Mouse (Mus musculus) midbrain, embryonic 14.5 days (tissue): ENCODE results near the gene Ptprh. TPM values are rescaled to one million over a fixed set of nuclear protein-coding genes. Genes with fewer than 3 reads are reported as not detected.
"Not testable (repeated sequence)": the region's sequence is repeated elsewhere in the genome, so short reads cannot be mapped to it uniquely, and the experiment has no call there.

ENCODE experiments used
- ATAC-seq: fragments of 200-750 bp; cut with Nextera tagmentation; 2 replicates; pipeline ENCODE4 v1.8.0; 2017; ENCODE audit warnings: moderate number of reproducible peaks, moderate library complexity; ENCODE audit not compliant: low FRiP score, low TSS enrichment
- DNase-seq: peaks from one replicate; pipeline ENCODE4 v3.0.0-alpha.2; 2015
- H3K27ac ChIP-seq: fragments of 300-500 bp; sonication (generic); replicated peaks from 2 replicates; pipeline ENCODE4 v1.5.1; 2014; ENCODE audit warnings: mild to moderate bottlenecking, low read depth, low read length, moderate library complexity
- H3K27me3 ChIP-seq: fragments of 300-500 bp; sonication (generic); 2 replicates; pipeline ENCODE4 v1.6.1; 2014; ENCODE audit warnings: low read length, control low read depth, mixed read lengths; ENCODE audit not compliant: control insufficient read depth, insufficient read depth
- H3K36me3 ChIP-seq: fragments of 300-500 bp; sonication (generic); 2 replicates; pipeline ENCODE4 v1.6.1; 2014; ENCODE audit warnings: low read length, control low read depth; ENCODE audit not compliant: control insufficient read depth, insufficient read depth
- H3K4me1 ChIP-seq: fragments of 300-500 bp; sonication (generic); 2 replicates; pipeline ENCODE4 v1.6.1; 2014; ENCODE audit warnings: mild to moderate bottlenecking, antibody characterized with exemption, low read length, control low read depth; ENCODE audit not compliant: control insufficient read depth, insufficient read depth
- H3K4me2 ChIP-seq: fragments of 300-500 bp; sonication (generic); 2 replicates; pipeline ENCODE4 v1.6.1; 2014; ENCODE audit warnings: mild to moderate bottlenecking, low read length, moderate library complexity
- H3K4me3 ChIP-seq: fragments of 300-500 bp; sonication (generic); replicated peaks from 2 replicates; pipeline ENCODE4 v1.5.1; 2014; ENCODE audit warnings: low read depth, low read length
- H3K9ac ChIP-seq: fragments of 300-500 bp; sonication (generic); replicated peaks from 2 replicates; pipeline ENCODE4 v1.6.1; 2014; ENCODE audit warnings: mild to moderate bottlenecking, low read length, moderate library complexity
- H3K9me3 ChIP-seq: fragments of 300-500 bp; sonication (generic); 2 replicates; pipeline ENCODE4 v1.6.1; 2016; ENCODE audit warnings: low read length, control low read depth, mixed read lengths; ENCODE audit not compliant: control insufficient read depth
- WGBS: fragments of 180-500 bp; shearing (Covaris S2); extraction: QIAGEN DNeasy Blood & Tissue Kit; methylation state at CpG from one replicate; pipeline ENCODE4 v1.1.7; 2014; 5-methylcytosine and 5-hydroxymethylcytosine counted together
- polyA plus RNA-seq: library from polyadenylated mRNA; unstranded; fragments of >200 nt; fragmentation: Nextera tagmentation; extraction: Ambion mirVana; gene quantifications from 2 replicates; pipeline ENCODE4 v1.2.1, GENCODE M21; 2014

The Ptprh gene
- polyA plus RNA-seq, 1 experiment from 2014 or later = 0.09 TPM

DNA sequence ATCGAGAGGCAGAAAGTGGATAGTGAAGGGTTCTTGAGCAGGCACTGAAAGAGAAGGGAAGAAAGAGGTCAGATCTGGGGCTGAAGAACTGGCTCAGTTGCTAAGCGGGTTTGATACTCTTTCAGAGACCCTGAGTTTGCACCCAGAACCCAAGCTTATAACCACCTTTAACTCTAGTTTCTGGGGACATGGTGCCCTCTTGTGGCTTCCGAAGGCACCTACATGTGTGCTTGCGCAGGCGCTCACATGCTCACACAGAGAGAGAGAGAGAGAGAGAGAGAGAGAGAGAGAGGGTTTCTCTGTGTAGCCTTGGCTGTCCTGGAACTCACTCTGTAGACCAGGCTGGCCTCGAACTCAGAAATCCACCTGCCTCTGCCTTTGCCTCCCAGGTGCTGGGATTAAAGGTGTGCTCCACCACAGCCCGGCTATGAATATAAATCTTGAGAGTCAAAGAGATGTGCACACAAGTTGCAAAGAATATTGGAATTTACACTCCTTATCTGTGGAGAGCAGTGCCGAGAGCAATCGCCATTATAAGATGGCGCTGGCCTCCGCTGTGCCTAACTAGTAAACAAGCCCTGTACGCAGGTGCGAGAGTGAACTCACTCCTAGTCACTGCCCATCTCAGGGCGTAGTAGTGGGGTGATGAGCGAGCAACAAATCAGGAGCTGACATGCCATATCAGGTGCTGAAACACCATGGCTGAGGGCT is 79.5 kb downstream of the Ptprh start, which contains the start of gene Tnni3:
Gene Tnni3 (minus strand): TSS at position 18 of the 711 bp plus-strand sequence.
- not testable (repeated sequence) for H3K4me2 ChIP-seq, H3K4me1 ChIP-seq, H3K36me3 ChIP-seq, H3K9me3 ChIP-seq, ATAC-seq, H3K27ac ChIP-seq, H3K9ac ChIP-seq, H3K27me3 ChIP-seq, H3K4me3 ChIP-seq
- WGBS = 70% methylated on average over 15 of the region's 15 CpGs
- DNase-seq = peak; percentile 80

DNA sequence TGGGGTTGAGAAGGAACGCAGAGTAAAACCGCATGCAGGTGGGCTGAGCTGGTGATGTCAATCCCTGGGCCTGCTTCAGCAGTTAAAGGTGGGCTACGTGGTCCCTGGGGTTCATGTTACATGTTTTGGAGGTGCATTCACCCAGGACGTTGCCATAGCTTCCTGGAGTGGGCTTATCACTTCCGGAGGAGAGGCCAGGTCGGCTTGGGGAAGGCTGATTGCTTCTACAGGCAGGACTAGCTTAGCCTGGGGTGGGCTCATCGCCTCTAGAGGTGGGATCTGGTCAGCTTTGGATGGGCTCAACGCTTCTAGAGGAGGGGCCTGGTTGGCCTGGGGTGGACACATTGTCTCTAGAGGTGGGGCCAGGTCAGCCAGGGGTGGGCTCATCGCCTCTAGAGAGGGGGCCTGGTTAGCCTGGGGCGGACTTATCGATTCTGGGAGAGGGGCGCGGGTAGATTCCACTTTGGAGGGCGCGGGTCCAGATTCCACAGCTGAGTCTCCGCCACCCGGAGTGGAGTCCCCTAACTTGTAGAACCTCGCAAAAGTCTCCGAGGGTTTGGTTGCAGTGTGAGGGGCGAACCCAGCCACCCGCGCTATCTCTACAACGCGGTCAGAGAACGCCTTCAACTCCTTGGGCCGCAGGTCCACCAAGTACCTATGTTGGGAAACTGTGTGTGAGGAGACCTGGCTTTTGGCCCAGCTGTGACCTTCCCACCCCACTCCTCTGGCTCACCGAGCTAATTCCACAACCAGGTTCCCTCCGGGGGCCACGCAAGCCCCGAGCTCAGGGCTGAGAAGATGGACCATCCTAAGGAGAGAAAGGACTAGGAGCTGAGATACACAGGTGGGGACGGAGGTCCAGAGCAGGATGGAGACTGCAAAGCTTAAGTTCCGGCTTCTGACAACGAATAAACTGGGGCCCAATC is 80.4 kb downstream of the Ptprh start:
- WGBS = 92% methylated on average over 33 of the region's 33 CpGs
- no peak overlapping the region for H3K9ac ChIP-seq

DNA sequence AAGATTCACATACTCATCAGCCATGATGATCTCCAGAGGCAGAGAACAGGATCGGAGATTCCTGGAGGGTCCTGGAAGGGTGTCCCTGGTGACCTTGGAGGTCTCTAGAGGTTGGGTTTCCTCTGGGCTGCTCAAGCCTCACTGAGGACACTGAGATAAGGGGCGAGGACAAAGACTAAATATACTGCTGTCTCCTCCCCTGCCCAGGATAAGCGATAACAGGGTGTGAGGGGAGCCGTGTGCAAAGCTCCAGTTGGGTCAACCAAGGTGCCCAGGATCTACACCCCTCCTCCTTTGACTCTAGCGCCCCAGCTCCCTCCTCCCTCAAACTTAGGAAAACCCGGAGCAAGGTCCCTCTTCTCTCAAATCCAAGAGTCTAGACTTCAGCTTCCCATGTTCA is 81.5 kb downstream of the Ptprh start:
- no peak for ATAC-seq
- Histone ChIP-seq H3K4me2 (no peak overlapping the region), H3K9ac (no peak overlapping the region), H3K4me3 (no peak overlapping the region), H3K36me3 (no peaks in the 10 kb centered on the region), H3K27ac (no peak overlapping the region), H3K9me3 (no peaks in the 10 kb centered on the region), H3K4me1 (peaks cover 8% of the 10 kb centered on the region; the same call in 1 of the 2 replicates), H3K27me3 (no peaks in the 10 kb centered on the region)
- DNase-seq = no peak
- WGBS = 78% methylated on average over 6 of the region's 6 CpGs

More for the DNA sequence above, 80.4 kb downstream of the Ptprh start:
- DNase-seq = no peak
- Histone ChIP-seq H3K27ac (no peak overlapping the region), H3K9me3 (no peaks in the 10 kb centered on the region), H3K27me3 (no peaks in the 10 kb centered on the region), H3K4me3 (no peak overlapping the region), H3K36me3 (no peaks in the 10 kb centered on the region), H3K4me1 (peaks cover 8% of the 10 kb centered on the region; the same call in 1 of the 2 replicates), H3K4me2 (no peak overlapping the region)
- no peak for ATAC-seq

DNA sequence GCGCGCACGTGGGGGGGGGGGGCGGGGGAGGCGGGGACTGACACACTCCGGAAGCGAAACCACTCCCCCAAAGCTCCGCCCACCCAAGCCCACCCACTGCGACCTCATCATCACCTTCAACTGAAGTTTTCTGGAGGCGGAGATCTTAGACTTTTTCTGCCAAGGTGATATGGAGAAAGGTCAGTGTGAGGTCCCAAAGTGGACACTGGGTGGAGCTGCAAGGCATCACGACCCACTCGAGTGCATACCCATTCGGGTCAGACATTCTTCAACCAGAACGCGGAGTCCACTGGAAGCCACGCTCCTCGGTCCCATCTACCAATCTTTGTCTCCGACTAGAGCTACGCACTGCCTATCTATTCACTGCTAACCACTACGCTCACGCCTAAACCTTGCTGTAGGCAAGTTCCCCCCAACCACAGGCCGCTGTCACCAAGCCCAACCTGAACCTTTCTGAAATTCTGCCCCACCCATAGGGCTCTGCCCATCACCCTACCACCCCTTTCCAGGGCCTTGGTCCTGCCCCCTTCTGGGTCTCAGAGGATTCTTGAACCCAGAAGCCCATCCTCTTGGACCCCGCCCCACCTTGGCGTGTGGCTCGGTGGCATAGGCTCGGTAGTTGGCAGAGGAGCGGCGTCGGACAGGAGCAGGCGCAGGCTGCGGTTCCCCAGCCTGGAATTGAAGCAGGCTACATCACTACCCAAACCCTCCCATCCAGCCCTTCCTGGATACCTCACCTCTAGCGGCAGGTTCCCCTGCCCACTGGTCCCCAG is 82.4 kb downstream of the Ptprh start:
- Histone ChIP-seq H3K9ac (no peak overlapping the region; the same call in 1 of the 2 replicates), H3K9me3 (no peaks in the 10 kb centered on the region)

DNA sequence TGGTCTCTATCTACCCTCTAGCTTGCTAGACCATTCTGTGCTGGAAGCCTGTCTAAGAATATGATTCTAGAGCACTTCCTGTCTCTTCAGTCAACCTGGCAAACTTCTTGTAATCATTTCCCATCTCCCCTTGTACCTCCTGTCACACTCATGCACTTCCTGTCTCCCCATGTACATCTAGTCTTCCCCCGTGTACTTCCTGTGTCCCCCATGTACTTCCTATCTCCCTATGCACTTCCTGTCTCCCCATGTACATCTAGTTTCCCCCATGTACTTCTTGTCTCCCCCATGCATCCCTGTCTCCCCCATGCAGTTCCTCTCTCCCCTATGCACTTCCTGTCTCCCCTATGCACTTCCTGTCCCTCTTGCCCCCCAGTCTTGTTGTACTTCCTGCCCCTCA is 85.4 kb downstream of the Ptprh start:
- no peak for ATAC-seq
- Histone ChIP-seq H3K4me2 (no peak overlapping the region), H3K4me3 (no peak overlapping the region), H3K27ac (no peak overlapping the region), H3K27me3 (no peaks in the 10 kb centered on the region), H3K9ac (no peak overlapping the region), H3K36me3 (no peaks in the 10 kb centered on the region), H3K9me3 (no peaks in the 10 kb centered on the region), H3K4me1 (0 out of 2 replicates have a peak, but pooled peaks cover 5% of the 10 kb centered on the region)
- 81% methylated on average over 1 of the region's 1 CpGs for WGBS
- no peak for DNase-seq

More for the DNA sequence above, 82.4 kb downstream of the Ptprh start:
- H3K4me1 ChIP-seq = peaks cover 5% of the 10 kb centered on the region; the same call in 1 of the 2 replicates
- ATAC-seq = no peak
- no peaks in the 10 kb centered on the region for H3K27me3 ChIP-seq
- 33% methylated on average over 32 of the region's 32 CpGs for WGBS
- peak overlapping the region; percentile 48 for H3K4me2 ChIP-seq
- H3K27ac ChIP-seq = no peak overlapping the region
- DNase-seq = no peak
- H3K4me3 ChIP-seq = peak overlapping the region; percentile 13; the same call in 1 of the 2 replicates
- H3K36me3 ChIP-seq = no peaks in the 10 kb centered on the region

DNA sequence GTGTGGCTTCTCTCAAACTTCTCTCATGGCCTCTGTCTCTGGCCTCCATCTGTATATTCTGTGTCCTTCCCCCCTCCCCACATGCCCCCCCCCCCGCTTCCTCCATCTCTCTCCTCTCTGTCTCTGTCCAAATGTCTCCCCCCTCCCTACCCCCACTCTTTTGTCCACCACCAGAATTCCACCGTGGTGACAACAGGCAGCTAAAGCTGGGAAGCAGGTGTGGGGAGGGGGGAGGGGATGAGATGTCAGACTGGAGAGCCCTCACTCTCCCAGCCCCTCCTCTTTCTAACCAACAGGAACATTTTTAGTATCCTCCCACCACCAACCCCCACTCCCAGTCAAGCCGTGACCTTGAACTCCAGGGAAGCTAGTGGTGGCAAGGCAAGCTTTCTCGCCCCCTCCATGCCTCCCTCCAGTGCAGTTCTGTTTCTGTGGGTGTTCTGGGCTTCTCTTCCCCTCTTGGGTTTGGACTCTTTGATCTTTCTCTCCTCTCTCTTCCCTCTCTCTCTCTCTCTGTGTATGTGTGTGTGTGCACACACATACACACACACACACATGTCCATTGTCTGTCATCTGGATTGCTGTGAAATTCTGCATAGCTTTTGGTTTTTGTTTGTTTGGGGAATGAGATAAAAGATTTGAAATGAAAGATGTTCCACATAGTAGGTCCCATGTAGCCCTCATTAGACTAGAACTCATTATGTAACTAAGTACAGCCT is 87.3 kb downstream of the Ptprh start, which contains the start of gene Tnnt1:
Gene Tnnt1 (minus strand): TSS at position 51 of the 719 bp plus-strand sequence.
- Histone ChIP-seq H3K27me3 (no peaks in the 10 kb centered on the region; the same call in 1 of the 2 replicates), H3K4me1 (0 out of 2 replicates have a peak, but pooled peaks cover 5% of the 10 kb centered on the region), H3K4me3 (no peak within 1 kb of the TSS), H3K9ac (no peak within 1 kb of the TSS), H3K27ac (no peak within 1 kb of the TSS), H3K36me3 (no peaks in the 10 kb centered on the region), H3K9me3 (no peaks in the 10 kb centered on the region), H3K4me2 (no peak within 1 kb of the TSS)
- ATAC-seq (no peak), DNase-seq (no peak)
- WGBS = 8% methylated on average over 4 of the region's 4 CpGs

DNA sequence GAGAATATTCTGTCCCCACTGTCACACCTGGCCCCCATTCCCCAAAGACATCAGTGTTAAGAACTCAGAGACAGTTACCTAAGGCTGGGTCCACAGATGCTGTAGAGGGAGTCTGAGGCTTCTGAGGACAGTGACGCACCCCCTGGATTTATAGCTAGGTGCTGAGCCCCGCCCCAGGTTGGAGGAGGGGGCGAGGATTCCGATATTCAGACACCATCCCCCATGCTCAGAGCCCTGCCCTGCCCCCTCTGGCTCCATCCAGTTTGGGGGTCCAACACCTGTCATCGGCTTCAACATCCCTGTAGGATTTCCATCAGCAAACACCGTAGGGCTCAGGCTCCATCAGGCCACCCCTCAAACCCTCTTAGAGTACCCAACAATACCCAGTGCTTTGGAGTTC is 88.0 kb downstream of the Ptprh start:
- Histone ChIP-seq H3K27me3 (no peaks in the 10 kb centered on the region; the same call in 1 of the 2 replicates), H3K9ac (no peak overlapping the region), H3K9me3 (no peaks in the 10 kb centered on the region), H3K4me1 (0 out of 2 replicates have a peak, but pooled peaks cover 5% of the 10 kb centered on the region), H3K4me2 (no peak overlapping the region), H3K27ac (no peak overlapping the region), H3K4me3 (no peak overlapping the region), H3K36me3 (no peaks in the 10 kb centered on the region)
- ATAC-seq = no peak
- no peak for DNase-seq
- 67% methylated on average over 6 of the region's 6 CpGs for WGBS
